Mouse (Mus musculus) bone marrow macrophage, adult 2 months (primary cell): Measurements from ENCODE around the gene Ablim1. TPM values are rescaled to one million over a fixed set of nuclear protein-coding genes. Genes with fewer than 3 reads are reported as not detected.

Experiments
- H3K27ac ChIP-seq: 2 replicates; pipeline ENCODE4 v1.5.1; 2012; ENCODE audit warnings: low read depth, low read length; ENCODE audit not compliant: insufficient read depth
- H3K4me1 ChIP-seq: 2 replicates; pipeline ENCODE4 v1.6.1; 2012; ENCODE audit warnings: low read length; ENCODE audit not compliant: control insufficient read depth, insufficient read depth
- H3K4me3 ChIP-seq: 2 replicates; pipeline ENCODE4 v1.5.1; 2012; ENCODE audit warnings: mild to moderate bottlenecking, low read length, moderate library complexity; ENCODE audit not compliant: insufficient read depth
- CTCF ChIP-seq: IDR thresholded peaks from 2 replicates; pipeline ENCODE4 v1.5.1; 2012; ENCODE audit warnings: low read depth, mild to moderate bottlenecking, low read length, moderate library complexity
- POLR2A ChIP-seq: IDR thresholded peaks from 2 replicates; pipeline ENCODE4 v1.6.1; 2012; ENCODE audit warnings: mild to moderate bottlenecking, low read depth, low read length, borderline replicate concordance
- polyA plus RNA-seq: library from polyadenylated mRNA; stranded (reverse); fragments of >200 nt; gene quantifications from 2 replicates; pipeline ENCODE4 v1.2.4, GENCODE M21; 2012; ENCODE audit not compliant: missing spikeins, insufficient read depth, insufficient read length

The Ablim1 gene
- polyA plus RNA-seq, 1 experiment, result 0.25 TPM

GRCm38 (mm10) chr19:57003460-57003810 is 311.3 kb downstream of the Ablim1 start:
- Histone ChIP-seq H3K4me3 (no peak overlapping the region), H3K27ac (no peak overlapping the region), H3K4me1 (no peaks in the 10 kb centered on the region)
- no peak for TF ChIP-seq CTCF
- no peak for TF ChIP-seq POLR2A

GRCm38 (mm10) chr19:57002741-57003459 is 311.8 kb downstream of the Ablim1 start:
- no peak overlapping the region for H3K4me3 ChIP-seq
- no peak overlapping the region for H3K27ac ChIP-seq
- no peaks in the 10 kb centered on the region for H3K4me1 ChIP-seq
- TF ChIP-seq POLR2A (no peak), CTCF (no peak)

- Histone ChIP-seq H3K4me1 (no peaks in the 10 kb centered on the region), H3K4me3 (no peak overlapping the region), H3K27ac (no peak overlapping the region)
- TF ChIP-seq CTCF, result no peak
- no peak for TF ChIP-seq POLR2A
Measured at GRCm38 (mm10) chr19:57001926-57002325, 312.8 kb downstream of the Ablim1 start.

GRCm38 (mm10) chr19:57000592-57000991 is 314.1 kb downstream of the Ablim1 start:
- no peaks in the 10 kb centered on the region for H3K4me1 ChIP-seq
- H3K4me3 ChIP-seq, result no peak overlapping the region
- H3K27ac ChIP-seq, result no peak overlapping the region
- TF ChIP-seq CTCF, result no peak
- TF ChIP-seq POLR2A, result no peak

- TF ChIP-seq POLR2A (no peak), CTCF (no peak)
- Histone ChIP-seq H3K4me3 (no peak overlapping the region), H3K27ac (no peak overlapping the region), H3K4me1 (no peaks in the 10 kb centered on the region)
Measured at GRCm38 (mm10) chr19:56999781-57000180, 314.9 kb downstream of the Ablim1 start.

- no peak overlapping the region for H3K27ac ChIP-seq
- H3K4me3 ChIP-seq, result no peak overlapping the region
Measured at GRCm38 (mm10) chr19:56998910-56999309, 315.8 kb downstream of the Ablim1 start.

GRCm38 (mm10) chr19:56998331-56998730 is 316.4 kb downstream of the Ablim1 start:
- Histone ChIP-seq H3K4me1 (no peaks in the 10 kb centered on the region), H3K4me3 (no peak overlapping the region), H3K27ac (no peak overlapping the region)
- no peak for TF ChIP-seq POLR2A
- no peak for TF ChIP-seq CTCF

More at GRCm38 (mm10) chr19:56998910-56999309, 315.8 kb downstream of the Ablim1 start:
- TF ChIP-seq CTCF (no peak), POLR2A (no peak)
- H3K4me1 ChIP-seq, result no peaks in the 10 kb centered on the region

GRCm38 (mm10) chr19:56997164-56997599 is 317.5 kb downstream of the Ablim1 start:
- H3K4me1 ChIP-seq, result no peaks in the 10 kb centered on the region
- TF ChIP-seq POLR2A, result no peak
- TF ChIP-seq CTCF, result no peak
- H3K4me3 ChIP-seq, result no peak overlapping the region
- no peak overlapping the region for H3K27ac ChIP-seq

- Histone ChIP-seq H3K4me1 (no peaks in the 10 kb centered on the region), H3K27ac (no peak overlapping the region)
- TF ChIP-seq POLR2A, result no peak
- TF ChIP-seq CTCF, result no peak
Measured at GRCm38 (mm10) chr19:56995441-56995840, 319.3 kb downstream of the Ablim1 start.

GRCm38 (mm10) chr19:56994653-56995052 is 320.1 kb downstream of the Ablim1 start:
- Histone ChIP-seq H3K27ac (no peak overlapping the region), H3K4me1 (no peaks in the 10 kb centered on the region), H3K4me3 (no peak overlapping the region)
- no peak for TF ChIP-seq CTCF
- TF ChIP-seq POLR2A, result no peak

More at GRCm38 (mm10) chr19:56995441-56995840, 319.3 kb downstream of the Ablim1 start:
- H3K4me3 ChIP-seq, result no peak overlapping the region
